In genomic region chr16:20021848-20022247, GRCm38 (mm10) we compare ENCODE assay signal across 22 mouse cellular contexts. TPM values are rescaled to one million over a fixed set of nuclear protein-coding genes. Genes with fewer than 3 reads are reported as not detected.
A peak's percentile ranks its signal among the peaks of the same experiment; 100 is the strongest.
DNase-seq lines count a peak whose midpoint lies in the region; ATAC-seq and TF ChIP-seq lines count a peak whose summit lies in the region.
"Had no signal": no experiment of that assay in that cellular context is flagged by ENCODE, and none has a peak within 500 bp of the region (broad histone marks: within the 10 kb centered on the region; RNA-seq: fewer than 3 reads in every experiment).

No protein-coding gene starts in this region.

- DNase-seq in limb, embryonic 11.5 days (ENCODE audit: low spot score) = peak; percentile 4
- DNase-seq in limb, embryonic 10.5 days (ENCODE audit: low spot score) = no peak
- peak; percentile 77 for DNase-seq in liver, adult 2 months (ENCODE audit: extremely low read depth, low read depth, low spot score)
- no peak for DNase-seq in liver
- no peak for DNase-seq in liver, postnatal 0 days
- DNase-seq: adrenal gland, adult 2 months; adrenal gland, adult 8-10 months; adrenal gland, postnatal 10 days; adrenal gland, postnatal 14 days; adrenal gland, postnatal 25 days; adrenal gland, postnatal 36 days; B cell, adult 2 months; cerebellum, adult 11 months; cerebellum, adult 11-12 months had no signal

- WGBS in limb, embryonic 11.5 days = 46% methylated on average over 2 of the region's 2 CpGs
- 60% methylated on average over 2 of the region's 2 CpGs for WGBS in limb, embryonic 10.5 days
- WGBS in liver, adult 2 months = 50% methylated on average over 2 of the region's 2 CpGs
- WGBS in liver, postnatal 0 days (ENCODE audit: insufficient replicate concordance) = 49% methylated on average over 2 of the region's 2 CpGs
- 64% methylated on average over 2 of the region's 2 CpGs for WGBS in liver, embryonic 12.5 days (ENCODE audit: insufficient replicate concordance)

- no peaks in the 10 kb centered on the region for H3K27me3 ChIP-seq in limb, embryonic 11.5 days (ENCODE audit: control insufficient read depth, insufficient read depth, low read length)
- H3K27me3 ChIP-seq in limb, embryonic 10.5 days (ENCODE audit: low read depth, poor library complexity, severe bottlenecking) = no peaks in the 10 kb centered on the region
- H3K27me3 ChIP-seq in liver, adult 2 months (ENCODE audit: control insufficient read depth, insufficient read depth, low read length) = no peaks in the 10 kb centered on the region
- no peaks in the 10 kb centered on the region for H3K27me3 ChIP-seq in liver, postnatal 0 days (ENCODE audit: insufficient read depth, low read length)
- no peaks in the 10 kb centered on the region for H3K27me3 ChIP-seq in liver, embryonic 12.5 days (replicated peaks)
- H3K27me3 ChIP-seq: CH12.LX, Patski had no signal

- H3K4me3 ChIP-seq in limb, embryonic 11.5 days (ENCODE audit: low read depth, low read length) = no peak overlapping the region
- H3K4me3 ChIP-seq in limb, embryonic 10.5 days = no peak overlapping the region
- no peak overlapping the region for H3K4me3 ChIP-seq in liver, adult 2 months (ENCODE audit: insufficient read depth, low read depth, low read length)
- H3K4me3 ChIP-seq in liver, postnatal 0 days (ENCODE audit: low read depth, low read length) = no peak overlapping the region
- H3K4me3 ChIP-seq in liver, embryonic 12.5 days = no peak overlapping the region

- TF ChIP-seq CTCF in liver, adult 2 months (IDR thresholded peaks at IDR 0.05; ENCODE audit: low read depth, low read length) = no peak
- TF ChIP-seq CTCF in liver, postnatal 0 days (IDR thresholded peaks at IDR 0.05; ENCODE audit: low read depth) = no peak

- no peak for TF ChIP-seq EP300 in liver, postnatal 0 days (IDR thresholded peaks at IDR 0.05; ENCODE audit: low read depth)

- H3K27ac ChIP-seq in limb, embryonic 11.5 days (replicated peaks; ENCODE audit: low read depth, low read length) = no peak overlapping the region
- no peak overlapping the region for H3K27ac ChIP-seq in limb, embryonic 10.5 days
- H3K27ac ChIP-seq in liver, adult 2 months (replicated peaks; ENCODE audit: insufficient read depth, low read depth, low read length) = no peak overlapping the region
- H3K27ac ChIP-seq in liver, postnatal 0 days (ENCODE audit: low read depth) = no peak overlapping the region
- H3K27ac ChIP-seq in liver, embryonic 12.5 days = no peak overlapping the region

- no peaks in the 10 kb centered on the region for H3K4me1 ChIP-seq in limb, embryonic 11.5 days (ENCODE audit: control insufficient read depth, insufficient read depth, low read length)
- H3K4me1 ChIP-seq in limb, embryonic 10.5 days = no peaks in the 10 kb centered on the region
- peaks cover 8% of the 10 kb centered on the region for H3K4me1 ChIP-seq in liver, adult 2 months (ENCODE audit: control insufficient read depth, insufficient read depth, low read length)
- H3K4me1 ChIP-seq in liver, postnatal 0 days (ENCODE audit: insufficient read depth) = peaks cover 22% of the 10 kb centered on the region
- no peaks in the 10 kb centered on the region for H3K4me1 ChIP-seq in liver, embryonic 12.5 days

- no peak for TF ChIP-seq POLR2A in liver, adult 2 months (IDR thresholded peaks at IDR 0.05; ENCODE audit: extremely low read depth, insufficient read depth, low read length)

- no peaks in the 10 kb centered on the region for H3K9me3 ChIP-seq in limb, embryonic 11.5 days (ENCODE audit: control insufficient read depth, low read length)
- H3K9me3 ChIP-seq in limb, embryonic 10.5 days (replicated peaks) = no peaks in the 10 kb centered on the region
- no peaks in the 10 kb centered on the region for H3K9me3 ChIP-seq in liver, postnatal 0 days (ENCODE audit: low read length)
- no peaks in the 10 kb centered on the region for H3K9me3 ChIP-seq in liver, embryonic 12.5 days (replicated peaks)
- H3K9me3 ChIP-seq: G1E had no signal

- no peak overlapping the region for H3K4me2 ChIP-seq in limb, embryonic 11.5 days (ENCODE audit: low read depth, severe bottlenecking)
- H3K4me2 ChIP-seq in liver, postnatal 0 days (ENCODE audit: low read depth, low read length) = no peak overlapping the region
- no peak overlapping the region for H3K4me2 ChIP-seq in liver, embryonic 12.5 days

- no peak for ATAC-seq in limb, embryonic 11.5 days (ENCODE audit: insufficient number of reproducible peaks, low FRiP score, low TSS enrichment, low read depth)
- peak; percentile 72 for ATAC-seq in liver, postnatal 0 days
- no peak for ATAC-seq in liver, embryonic 12.5 days
- 0 out of 2 replicates have a peak, but pooled peaks have one; percentile 12 for ATAC-seq in megakaryocyte, adult 5-6 weeks (ENCODE audit: poor library complexity, severe bottlenecking)
- ATAC-seq in frontal cortex, adult (ENCODE audit: low TSS enrichment) = no peak
- ATAC-seq: activated CD4-positive, CD25-positive, alpha-beta regulatory T cell, adult 4 months; CD4-positive, CD25-positive, alpha-beta regulatory T cell, adult 4 months; Patski had no signal

- no peak overlapping the region for H3K9ac ChIP-seq in limb, embryonic 11.5 days (ENCODE audit: low read length)
- no peak overlapping the region for H3K9ac ChIP-seq in liver, adult 2 months (ENCODE audit: low read depth, low read length)
- H3K9ac ChIP-seq in liver, postnatal 0 days (replicated peaks) = no peak overlapping the region
- H3K9ac ChIP-seq in liver, embryonic 12.5 days = no peak overlapping the region

- no peaks in the 10 kb centered on the region for H3K36me3 ChIP-seq in limb, embryonic 11.5 days (ENCODE audit: control insufficient read depth, insufficient read depth, low read length)
- no peaks in the 10 kb centered on the region for H3K36me3 ChIP-seq in limb, embryonic 10.5 days
- no peaks in the 10 kb centered on the region for H3K36me3 ChIP-seq in liver, adult 2 months (ENCODE audit: control insufficient read depth, insufficient read depth, low read length)
- H3K36me3 ChIP-seq in liver, postnatal 0 days (replicated peaks; ENCODE audit: insufficient read depth, low read length) = no peaks in the 10 kb centered on the region
- H3K36me3 ChIP-seq in liver, embryonic 12.5 days = no peaks in the 10 kb centered on the region
- H3K36me3 ChIP-seq: G1E had no signal

- H3K79me2 ChIP-seq in liver, adult 2 months (ENCODE audit: control insufficient read depth, insufficient read depth, low read length) = no peaks in the 10 kb centered on the region

RNA-seq across cellular contexts. Expression of gene Klhl6, which starts 39.0 kb away (rescaled TPM):
- 4.6 and 5.0 TPM in 2 replicates for polyA plus RNA-seq in limb, embryonic 11.5 days (2014; fragmentation: Nextera tagmentation; extraction: Ambion mirVana)
- 7.0 and 8.0 TPM in 2 replicates for polyA plus RNA-seq in limb, embryonic 10.5 days (2016; fragmentation: Nextera tagmentation; extraction: Ambion mirVana)
- total RNA-seq in liver, adult 2 months (2014; rRNA removed) = 3.5 TPM in 2 replicates
- 0.68 and 1.1 TPM in 2 replicates for polyA plus RNA-seq in liver, adult 2 months (2012; rRNA removed)
- polyA plus RNA-seq in liver, postnatal 0 days (2015; fragmentation: Nextera tagmentation; extraction: Ambion mirVana) = 17.1 and 17.2 TPM in 2 replicates
- 17.4 and 18.0 TPM in 2 replicates for polyA plus RNA-seq in liver, embryonic 12.5 days (2016; fragmentation: Nextera tagmentation; extraction: Ambion mirVana)
- total RNA-seq in megakaryocyte, adult 5-6 weeks (2015) = 68.4 and 71.2 TPM in 2 replicates
- total RNA-seq in megakaryocyte, adult 5-6 weeks (2017) = 106 and 107 TPM in 2 replicates

Comparison
In these comparisons a context has a peak if more than half of its experiments do, and no peak if none do; other contexts are left out.
1. ATAC-seq: peak in liver, postnatal 0 days (single experiment) and megakaryocyte, adult 5-6 weeks (single experiment); none in limb, embryonic 11.5 days (single experiment), liver, embryonic 12.5 days (single experiment) and frontal cortex, adult (single experiment).
2. DNase-seq: peak in limb, embryonic 11.5 days (single experiment) and liver, adult 2 months (single experiment); none in limb, embryonic 10.5 days (single experiment), liver (single experiment) and liver, postnatal 0 days (single experiment).